Mouse (Mus musculus): ENCODE results near the gene Zbtb18.
A peak's percentile ranks its signal among the peaks of the same experiment; 100 is the strongest.

The Zbtb18 gene

GRCm38 (mm10) chr1:177442196-177442808 is at the start of gene Zbtb18:
TSS of gene Zbtb18 (plus strand) at chr1:177442351.
- DNase-seq: no peak

- DNase-seq: peak; percentile 28
Measured at GRCm38 (mm10) chr1:177397455-177397854, 44.7 kb upstream of the Zbtb18 start.

GRCm38 (mm10) chr1:177405170-177405569 is 37.0 kb upstream of the Zbtb18 start:
- DNase-seq: no peak

- DNase-seq: peak; percentile 68
Measured at GRCm38 (mm10) chr1:177408690-177409089, 33.5 kb upstream of the Zbtb18 start.

GRCm38 (mm10) chr1:177410769-177411348 is 31.3 kb upstream of the Zbtb18 start:
- DNase-seq: no peak

- peak; percentile 12 for DNase-seq
Measured at GRCm38 (mm10) chr1:177411359-177412358, 30.5 kb upstream of the Zbtb18 start.

GRCm38 (mm10) chr1:177419331-177419730 is 22.8 kb upstream of the Zbtb18 start:
- DNase-seq: no peak

- peak; percentile 20 for DNase-seq
Measured at GRCm38 (mm10) chr1:177420126-177420525, 22.0 kb upstream of the Zbtb18 start.

GRCm38 (mm10) chr1:177427862-177428261 is 14.3 kb upstream of the Zbtb18 start:
- DNase-seq: no peak

GRCm38 (mm10) chr1:177428338-177428737 is 13.8 kb upstream of the Zbtb18 start:
- no peak for DNase-seq

- DNase-seq: no peak
Measured at GRCm38 (mm10) chr1:177429067-177429466, 13.1 kb upstream of the Zbtb18 start.

GRCm38 (mm10) chr1:177440411-177440810 is 1.7 kb upstream of the Zbtb18 start:
- no peak for DNase-seq

- DNase-seq: no peak
Measured at GRCm38 (mm10) chr1:177440981-177441491, 1.1 kb upstream of the Zbtb18 start.

GRCm38 (mm10) chr1:177441492-177442195 is 507 bp upstream of the Zbtb18 start:
- peak; percentile 99 for DNase-seq

- DNase-seq: peak; percentile 54
Measured at GRCm38 (mm10) chr1:177442821-177443723, 921 bp downstream of the Zbtb18 start.

GRCm38 (mm10) chr1:177443724-177444482 is 1.8 kb downstream of the Zbtb18 start:
- no peak for DNase-seq

GRCm38 (mm10) chr1:177444483-177444810 is 2.3 kb downstream of the Zbtb18 start:
- DNase-seq: no peak

- no peak for DNase-seq
Measured at GRCm38 (mm10) chr1:177444941-177445340, 2.8 kb downstream of the Zbtb18 start.

GRCm38 (mm10) chr1:177445461-177446130 is 3.4 kb downstream of the Zbtb18 start:
- DNase-seq: no peak

GRCm38 (mm10) chr1:177447086-177447485 is 4.9 kb downstream of the Zbtb18 start:
- no peak for DNase-seq

All from kidney, postnatal 10 days (tissue).